In the genomic region with DNA sequence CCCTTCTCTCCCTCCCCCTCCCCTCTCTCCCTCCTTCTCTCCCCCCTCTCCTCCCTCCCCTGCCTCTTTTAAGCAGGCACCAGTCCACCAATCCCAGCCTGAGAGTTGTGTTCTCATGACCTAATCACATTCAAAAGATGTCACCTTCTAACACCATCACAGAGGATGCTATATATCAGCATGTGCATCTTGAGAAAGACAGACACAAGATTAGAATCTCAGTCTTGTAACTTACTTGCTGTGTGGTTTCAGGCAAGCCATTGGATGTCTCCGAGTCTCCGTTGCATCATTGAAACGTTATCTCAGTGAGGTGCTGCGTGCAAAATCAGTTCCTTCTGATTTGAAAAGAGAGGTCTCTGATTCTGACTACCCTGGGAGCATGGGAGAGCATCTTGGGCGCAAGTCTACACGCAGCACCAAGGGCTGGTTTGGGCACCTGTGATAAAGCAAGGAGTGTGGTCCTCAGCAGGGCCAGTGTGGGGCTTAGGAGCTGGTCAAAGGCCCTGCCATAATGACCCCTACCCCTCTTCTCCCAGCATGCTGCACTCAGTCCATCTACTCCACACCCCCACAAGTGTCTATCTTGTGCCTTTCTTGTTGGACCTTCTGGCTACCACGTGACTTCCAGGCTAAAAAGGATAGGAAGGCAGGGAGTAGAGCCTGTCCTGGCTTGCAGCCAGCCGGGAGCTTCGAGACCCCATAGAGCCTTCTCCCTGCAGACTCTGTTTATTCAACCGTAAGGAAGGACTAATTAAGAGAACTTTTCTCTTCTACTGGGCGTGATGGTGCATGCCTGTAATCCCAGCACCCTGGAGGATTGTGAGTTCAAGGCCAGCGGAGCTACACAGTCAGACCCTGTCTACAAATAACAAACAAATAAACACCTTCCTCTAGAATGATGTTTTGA, we compare ENCODE assay signal across 13 mouse cellular contexts. TPM values are rescaled to one million over a fixed set of nuclear protein-coding genes. Genes with fewer than 3 reads are reported as not detected.
DNase-seq lines count a peak whose midpoint lies in the region; ATAC-seq lines count a peak whose summit lies in the region.
"Had no signal": no experiment of that assay in that cellular context is flagged by ENCODE, and none has a peak within 500 bp of the region (broad histone marks: within the 10 kb centered on the region; RNA-seq: fewer than 3 reads in every experiment).

No protein-coding gene starts in this region.

- H3K9me3 ChIP-seq in kidney, embryonic 14.5 days (ENCODE audit: control insufficient read depth, low read length), result no peaks in the 10 kb centered on the region
- no peaks in the 10 kb centered on the region for H3K9me3 ChIP-seq in hindbrain, embryonic 13.5 days
- no peaks in the 10 kb centered on the region for H3K9me3 ChIP-seq in neural tube, embryonic 12.5 days
- H3K9me3 ChIP-seq: liver, embryonic 12.5 days; megakaryocyte, embryonic 14.5 days; stomach, embryonic 15.5 days had no signal

- H3K36me3 ChIP-seq in kidney, embryonic 14.5 days (ENCODE audit: control insufficient read depth, insufficient read depth, low read length), result no peaks in the 10 kb centered on the region
- H3K36me3 ChIP-seq in hindbrain, embryonic 13.5 days, result no peaks in the 10 kb centered on the region
- H3K36me3 ChIP-seq in neural tube, embryonic 12.5 days, result no peaks in the 10 kb centered on the region
- H3K36me3 ChIP-seq: liver, embryonic 12.5 days; stomach, embryonic 15.5 days had no signal

- DNase-seq in kidney, postnatal 14 days, result no peak
- DNase-seq in cerebellum, postnatal 25 days, result no peak
- DNase-seq in heart, postnatal 14 days, result no peak
- DNase-seq: cerebellum, adult 11-12 months had no signal

- intact Hi-C loops in heart, postnatal 14 days (cut with DNase I), result no loop called here

- no peaks in the 10 kb centered on the region for H3K4me1 ChIP-seq in kidney, embryonic 14.5 days (ENCODE audit: control insufficient read depth, insufficient read depth, low read length)
- H3K4me1 ChIP-seq in hindbrain, embryonic 13.5 days (replicated peaks), result peaks cover 11% of the 10 kb centered on the region
- H3K4me1 ChIP-seq in neural tube, embryonic 12.5 days, result peaks cover 9% of the 10 kb centered on the region; the same call in 1 of the 2 replicates

- H3K9ac ChIP-seq in kidney, embryonic 14.5 days (ENCODE audit: low read depth, low read length), result no peak overlapping the region
- no peak overlapping the region for H3K9ac ChIP-seq in hindbrain, embryonic 13.5 days
- no peak overlapping the region for H3K9ac ChIP-seq in neural tube, embryonic 12.5 days
- H3K9ac ChIP-seq: liver, embryonic 12.5 days; stomach, embryonic 15.5 days had no signal

- 51% methylated on average over 12 of the region's 12 CpGs for WGBS in kidney, embryonic 14.5 days
- WGBS in hindbrain, embryonic 13.5 days, result 56% methylated on average over 12 of the region's 12 CpGs
- WGBS in neural tube, embryonic 12.5 days, result 67% methylated on average over 12 of the region's 12 CpGs

- no peak overlapping the region for H3K4me3 ChIP-seq in kidney, embryonic 14.5 days (ENCODE audit: low read length)
- H3K4me3 ChIP-seq in hindbrain, embryonic 13.5 days, result no peak overlapping the region
- H3K4me3 ChIP-seq in neural tube, embryonic 12.5 days, result no peak overlapping the region
- H3K4me3 ChIP-seq: liver, embryonic 12.5 days; stomach, embryonic 15.5 days had no signal

- 0 out of 2 replicates have a peak, but pooled peaks have one; percentile 33 for ATAC-seq in kidney, embryonic 14.5 days (ENCODE audit: low FRiP score, low TSS enrichment)
- peak; percentile 52 for ATAC-seq in activated CD4-positive, CD25-positive, alpha-beta regulatory T cell, adult 4 months
- peak; percentile 52; the same call in 1 of the 2 replicates for ATAC-seq in hindbrain, embryonic 13.5 days (ENCODE audit: low FRiP score)
- ATAC-seq in neural tube, embryonic 12.5 days (ENCODE audit: low FRiP score, low read depth), result peak; percentile 55; the same call in 1 of the 2 replicates
- no peak for ATAC-seq in erythroblast, adult 5-6 weeks (replicated peaks; ENCODE audit: low FRiP score, poor library complexity, severe bottlenecking)
- ATAC-seq: liver, embryonic 12.5 days had no signal

- no peaks in the 10 kb centered on the region for H3K27me3 ChIP-seq in kidney, embryonic 14.5 days (ENCODE audit: control insufficient read depth, insufficient read depth, low read length)
- no peaks in the 10 kb centered on the region for H3K27me3 ChIP-seq in hindbrain, embryonic 13.5 days
- no peaks in the 10 kb centered on the region for H3K27me3 ChIP-seq in neural tube, embryonic 12.5 days (replicated peaks)
- H3K27me3 ChIP-seq: CH12.LX; stomach, embryonic 15.5 days had no signal

- no peak overlapping the region for H3K27ac ChIP-seq in kidney, embryonic 14.5 days (ENCODE audit: low read depth, low read length)
- H3K27ac ChIP-seq in hindbrain, embryonic 13.5 days, result no peak overlapping the region
- no peak overlapping the region for H3K27ac ChIP-seq in neural tube, embryonic 12.5 days
- H3K27ac ChIP-seq: liver, embryonic 12.5 days; stomach, embryonic 15.5 days had no signal

- H3K4me2 ChIP-seq in kidney, embryonic 14.5 days (replicated peaks; ENCODE audit: low read depth, low read length), result no peak overlapping the region
- no peak overlapping the region for H3K4me2 ChIP-seq in hindbrain, embryonic 13.5 days
- H3K4me2 ChIP-seq in neural tube, embryonic 12.5 days (replicated peaks), result no peak overlapping the region
- H3K4me2 ChIP-seq: stomach, embryonic 15.5 days had no signal

RNA-seq across cellular contexts. Expression of gene Mxi1, which starts 45.2 kb away (rescaled TPM):
- 31.0 and 42.5 TPM in 2 replicates for polyA plus RNA-seq in kidney, embryonic 14.5 days (2014; fragmentation: Nextera tagmentation; extraction: Ambion mirVana)
- 1 to 10 TPM; 4.7 to 4.9 TPM for polyA plus RNA-seq in activated CD4-positive, CD25-positive, alpha-beta regulatory T cell, adult 4 months (2017; shearing (Covaris generic))
- polyA plus RNA-seq in hindbrain, embryonic 13.5 days (2015; fragmentation: Nextera tagmentation; extraction: Ambion mirVana), result 39.7 and 54.5 TPM in 2 replicates
- 67.6 and 74.8 TPM in 2 replicates for polyA plus RNA-seq in neural tube, embryonic 12.5 days (2016; fragmentation: Nextera tagmentation; extraction: Ambion mirVana)
- 71.1 and 75.4 TPM in 2 replicates for total RNA-seq in erythroblast, adult 5-6 weeks (2015; ENCODE audit: low replicate concordance)
- total RNA-seq in erythroblast, adult 5-6 weeks (2017; ENCODE audit: low replicate concordance), result 156 and 229 TPM in 2 replicates
- total RNA-seq in heart, postnatal 14 days (2021), result 10 to 100 TPM; 37.0 to 40.7 TPM
